Mouse (Mus musculus): ENCODE measurements at regions not wholly inside any gene's neighbourhood (a gene's known extent, or its start where the extent isn't known, plus 50 kb on each side); places are given as distances from the start of the nearest gene placed in this dataset.

DNA sequence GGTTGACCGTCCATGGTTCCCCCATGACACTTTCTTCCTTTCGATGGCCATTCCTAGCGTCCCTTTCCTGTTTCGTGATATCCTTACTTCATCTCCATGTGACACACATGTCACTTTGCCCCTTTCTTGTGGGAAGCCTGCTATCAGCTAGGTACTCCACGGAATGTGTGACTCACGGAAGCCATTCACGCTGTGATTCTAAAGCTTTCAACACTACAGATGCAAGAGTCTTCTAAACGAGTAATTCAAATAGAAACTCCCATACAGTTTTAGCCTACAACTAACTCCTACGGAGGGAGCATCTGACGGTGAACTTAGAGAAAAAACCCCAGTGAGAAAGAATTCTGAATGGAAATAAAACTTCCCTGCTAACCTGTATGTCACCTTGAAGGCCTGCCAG, 83.5 kb upstream of the Daam1 start:
- Histone ChIP-seq H3K4me3 (ENCODE audit: insufficient read depth in 1 of 2, low read depth in 2 of 2, low read length in 2 of 2) (no peak overlapping the region), H3K27ac (no peak overlapping the region), H3K4me1 (replicated peaks; ENCODE audit: control insufficient read depth in 2 of 2, insufficient read depth in 2 of 2, low read length in 1 of 2) (no peaks in the 10 kb centered on the region; a peak in 1 of 4 replicates), H3K36me3 (replicated peaks; ENCODE audit: control insufficient read depth, insufficient read depth, low read depth) (no peaks in the 10 kb centered on the region), H3K27me3 (ENCODE audit: control insufficient read depth, insufficient read depth, low read length) (no peaks in the 10 kb centered on the region), H3K9ac (replicated peaks) (no peak overlapping the region), H3K9me3 (ENCODE audit: control insufficient read depth, low read length) (no peaks in the 10 kb centered on the region), H3K4me2 (ENCODE audit: low read depth) (no peak overlapping the region)
- 63% methylated on average over 10 of the region's 10 CpGs for WGBS (ENCODE audit: insufficient replicate concordance)
- ATAC-seq (ENCODE audit: insufficient read depth) (no peak), DNase-seq (ENCODE audit: low read depth in 3 of 3, low spot score in 3 of 3) (no peak)
- no peak for TF ChIP-seq CTCF (IDR thresholded peaks at IDR 0.05; ENCODE audit: low read depth)
- no peak for TF ChIP-seq EP300 (IDR thresholded peaks at IDR 0.05; ENCODE audit: low read depth)

DNA sequence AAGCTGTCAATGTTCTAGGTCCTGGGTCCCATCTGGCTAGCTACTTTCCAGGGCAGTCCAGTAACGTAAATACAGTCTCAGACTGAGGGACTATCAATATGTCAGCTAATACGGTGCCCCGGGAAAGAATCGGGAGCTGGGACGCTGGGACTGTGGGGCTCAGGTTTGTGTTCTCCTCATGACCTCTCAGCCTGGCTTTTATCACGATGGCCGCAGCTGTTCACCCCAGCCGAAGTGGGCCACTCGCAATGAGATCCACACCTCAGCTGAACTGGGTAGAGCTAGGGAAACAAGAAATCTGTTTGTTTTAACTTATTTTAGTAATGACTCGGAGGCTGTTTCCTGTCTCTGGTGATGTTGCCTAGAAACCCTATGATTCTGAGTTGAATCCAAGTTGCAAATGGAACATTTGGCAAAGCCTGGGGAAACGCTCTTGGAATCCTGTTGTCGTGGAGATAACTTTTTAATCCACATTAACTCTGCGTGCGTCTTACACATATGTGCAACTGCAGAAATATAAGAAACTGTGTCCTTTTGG, 83.0 kb upstream of the Daam1 start:
- ATAC-seq (ENCODE audit: insufficient read depth): no peak
- Histone ChIP-seq H3K27ac (no peak overlapping the region), H3K9me3 (ENCODE audit: control insufficient read depth, low read length) (no peaks in the 10 kb centered on the region), H3K4me2 (ENCODE audit: low read depth) (no peak overlapping the region), H3K4me1 (replicated peaks; ENCODE audit: control insufficient read depth in 2 of 2, insufficient read depth in 2 of 2, low read length in 1 of 2) (no peaks in the 10 kb centered on the region; a peak in 1 of 4 replicates), H3K4me3 (ENCODE audit: insufficient read depth in 1 of 2, low read depth in 2 of 2, low read length in 2 of 2) (no peak overlapping the region), H3K36me3 (replicated peaks; ENCODE audit: control insufficient read depth, insufficient read depth, low read depth) (no peaks in the 10 kb centered on the region), H3K27me3 (ENCODE audit: control insufficient read depth, insufficient read depth, low read length) (no peaks in the 10 kb centered on the region), H3K9ac (replicated peaks) (no peak overlapping the region)
- TF ChIP-seq EP300 (IDR thresholded peaks at IDR 0.05; ENCODE audit: low read depth) (no peak), CTCF (IDR thresholded peaks at IDR 0.05; ENCODE audit: low read depth) (no peak)
- DNase-seq (ENCODE audit: low read depth in 3 of 3, low spot score in 3 of 3): no peak
- WGBS (ENCODE audit: insufficient replicate concordance): 75% methylated on average over 14 of the region's 14 CpGs

DNA sequence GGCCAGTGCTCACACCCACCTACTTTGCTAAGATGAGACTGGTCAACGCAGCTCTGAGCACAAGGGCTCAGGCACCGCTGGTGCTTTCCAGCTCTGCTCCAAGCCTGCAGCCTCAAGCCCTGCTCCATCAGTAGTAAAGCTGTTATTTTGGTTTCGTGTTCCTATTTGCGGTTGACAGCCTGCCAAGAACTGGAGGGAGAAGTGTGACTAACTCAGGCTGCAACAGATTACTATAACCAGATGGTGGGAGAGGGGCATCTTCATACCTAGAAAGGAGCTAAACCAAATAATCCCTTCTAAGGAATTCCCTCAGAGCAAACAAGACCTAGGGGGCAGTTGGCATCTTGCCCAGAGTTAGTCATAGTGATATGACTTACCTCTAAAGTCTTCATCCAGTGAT, 82.1 kb upstream of the Daam1 start:
- no peaks in the 10 kb centered on the region for H3K27me3 ChIP-seq (ENCODE audit: control insufficient read depth, insufficient read depth, low read length)
- H3K27ac ChIP-seq: no peak overlapping the region
- no peak for DNase-seq (ENCODE audit: low read depth in 3 of 3, low spot score in 3 of 3)
- no peak overlapping the region for H3K4me3 ChIP-seq (ENCODE audit: insufficient read depth in 1 of 2, low read depth in 2 of 2, low read length in 2 of 2)
- TF ChIP-seq EP300 (IDR thresholded peaks at IDR 0.05; ENCODE audit: low read depth) (no peak), CTCF (IDR thresholded peaks at IDR 0.05; ENCODE audit: low read depth) (no peak)
- no peak overlapping the region for H3K4me2 ChIP-seq (ENCODE audit: low read depth)
- 64% methylated on average over 4 of the region's 4 CpGs for WGBS (ENCODE audit: insufficient replicate concordance)
- no peaks in the 10 kb centered on the region; a peak in 1 of 4 replicates for H3K4me1 ChIP-seq (replicated peaks; ENCODE audit: control insufficient read depth in 2 of 2, insufficient read depth in 2 of 2, low read length in 1 of 2)
- H3K36me3 ChIP-seq (replicated peaks; ENCODE audit: control insufficient read depth, insufficient read depth, low read depth): no peaks in the 10 kb centered on the region
- H3K9ac ChIP-seq (replicated peaks): no peak overlapping the region
- no peaks in the 10 kb centered on the region for H3K9me3 ChIP-seq (ENCODE audit: control insufficient read depth, low read length)
- no peak for ATAC-seq (ENCODE audit: insufficient read depth)

DNA sequence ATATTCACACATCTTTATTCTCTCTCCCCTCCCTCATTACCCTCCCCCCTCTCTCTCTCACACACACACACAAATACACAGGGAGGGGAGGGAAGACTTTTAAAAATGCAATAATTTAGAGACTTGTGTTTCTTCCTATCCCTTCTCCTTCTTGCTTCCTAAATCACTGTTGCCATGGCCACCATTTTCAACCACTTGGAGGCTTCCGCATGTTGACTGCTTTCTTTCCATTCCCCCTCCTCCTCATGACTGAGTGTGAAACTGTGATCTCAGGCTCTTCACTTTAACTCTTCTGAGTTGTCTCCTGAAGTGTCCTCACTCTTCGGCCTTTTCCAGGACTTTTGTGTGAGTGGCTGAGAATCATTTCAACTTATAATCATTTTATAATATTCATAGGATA, 81.2 kb upstream of the Daam1 start:
- no peak for ATAC-seq (ENCODE audit: insufficient read depth)
- Histone ChIP-seq H3K4me2 (ENCODE audit: low read depth) (no peak overlapping the region), H3K27me3 (ENCODE audit: control insufficient read depth, insufficient read depth, low read length) (no peaks in the 10 kb centered on the region), H3K27ac (no peak overlapping the region), H3K4me1 (replicated peaks; ENCODE audit: control insufficient read depth in 2 of 2, insufficient read depth in 2 of 2, low read length in 1 of 2) (no peaks in the 10 kb centered on the region; a peak in 1 of 4 replicates), H3K9ac (replicated peaks) (no peak overlapping the region), H3K36me3 (replicated peaks; ENCODE audit: control insufficient read depth, insufficient read depth, low read depth) (no peaks in the 10 kb centered on the region), H3K4me3 (ENCODE audit: insufficient read depth in 1 of 2, low read depth in 2 of 2, low read length in 2 of 2) (no peak overlapping the region), H3K9me3 (ENCODE audit: control insufficient read depth, low read length) (no peaks in the 10 kb centered on the region)
- WGBS (ENCODE audit: insufficient replicate concordance): 61% methylated on average over 2 of the region's 2 CpGs
- TF ChIP-seq CTCF (IDR thresholded peaks at IDR 0.05; ENCODE audit: low read depth): no peak
- DNase-seq (ENCODE audit: low read depth in 3 of 3, low spot score in 3 of 3): no peak

DNA sequence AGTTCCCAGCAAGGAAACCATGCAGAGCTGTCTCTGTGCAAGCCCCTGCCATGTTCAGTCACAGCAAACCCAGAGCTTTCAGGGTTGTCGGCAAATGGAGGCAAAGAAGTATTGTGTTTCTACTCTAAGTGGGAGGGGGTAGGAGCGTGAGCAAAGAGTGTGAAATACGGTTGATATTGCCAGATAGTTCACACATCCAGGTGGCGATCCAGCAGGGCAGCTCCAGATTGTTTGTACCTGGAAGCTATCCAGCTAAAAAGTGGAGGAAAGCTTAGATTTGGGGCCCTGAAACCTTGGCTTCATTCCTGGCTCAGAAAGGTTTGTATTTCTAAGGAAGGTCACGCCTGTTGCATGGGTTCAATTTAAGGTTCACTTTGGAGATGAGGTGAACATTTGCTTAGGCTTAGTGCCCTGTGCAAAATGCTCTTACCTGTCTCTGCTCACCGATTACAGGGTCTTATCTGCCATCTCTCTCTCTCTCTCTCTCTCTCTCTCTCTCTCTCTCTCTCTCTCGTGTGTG, 78.1 kb upstream of the Daam1 start:
- no peaks in the 10 kb centered on the region for H3K36me3 ChIP-seq (replicated peaks; ENCODE audit: control insufficient read depth, insufficient read depth, low read depth)
- ATAC-seq (ENCODE audit: insufficient read depth) (no peak), DNase-seq (ENCODE audit: low read depth in 3 of 3, low spot score in 3 of 3) (no peak)
- no peak overlapping the region for H3K9ac ChIP-seq (replicated peaks)
- no peaks in the 10 kb centered on the region; a peak in 1 of 4 replicates for H3K4me1 ChIP-seq (replicated peaks; ENCODE audit: control insufficient read depth in 2 of 2, insufficient read depth in 2 of 2, low read length in 1 of 2)
- H3K27ac ChIP-seq: no peak overlapping the region
- WGBS (ENCODE audit: insufficient replicate concordance): 47% methylated on average over 7 of the region's 7 CpGs
- no peaks in the 10 kb centered on the region for H3K27me3 ChIP-seq (ENCODE audit: control insufficient read depth, insufficient read depth, low read length)
- H3K4me2 ChIP-seq (ENCODE audit: low read depth): no peak overlapping the region
- no peaks in the 10 kb centered on the region for H3K9me3 ChIP-seq (ENCODE audit: control insufficient read depth, low read length)
- TF ChIP-seq EP300 (IDR thresholded peaks at IDR 0.05; ENCODE audit: low read depth) (no peak), CTCF (IDR thresholded peaks at IDR 0.05; ENCODE audit: low read depth) (no peak)
- no peak overlapping the region for H3K4me3 ChIP-seq (ENCODE audit: insufficient read depth in 1 of 2, low read depth in 2 of 2, low read length in 2 of 2)

Data from liver, embryonic 14.5 days (tissue).